Mouse (Mus musculus): Measurements from ENCODE around the gene 4931429L15Rik. TPM values are rescaled to one million over a fixed set of nuclear protein-coding genes. Genes with fewer than 3 reads are reported as not detected.

4931429L15Rik gene
- polyA plus RNA-seq, 1 experiment from 2014 or later = 0.15 TPM

DNA sequence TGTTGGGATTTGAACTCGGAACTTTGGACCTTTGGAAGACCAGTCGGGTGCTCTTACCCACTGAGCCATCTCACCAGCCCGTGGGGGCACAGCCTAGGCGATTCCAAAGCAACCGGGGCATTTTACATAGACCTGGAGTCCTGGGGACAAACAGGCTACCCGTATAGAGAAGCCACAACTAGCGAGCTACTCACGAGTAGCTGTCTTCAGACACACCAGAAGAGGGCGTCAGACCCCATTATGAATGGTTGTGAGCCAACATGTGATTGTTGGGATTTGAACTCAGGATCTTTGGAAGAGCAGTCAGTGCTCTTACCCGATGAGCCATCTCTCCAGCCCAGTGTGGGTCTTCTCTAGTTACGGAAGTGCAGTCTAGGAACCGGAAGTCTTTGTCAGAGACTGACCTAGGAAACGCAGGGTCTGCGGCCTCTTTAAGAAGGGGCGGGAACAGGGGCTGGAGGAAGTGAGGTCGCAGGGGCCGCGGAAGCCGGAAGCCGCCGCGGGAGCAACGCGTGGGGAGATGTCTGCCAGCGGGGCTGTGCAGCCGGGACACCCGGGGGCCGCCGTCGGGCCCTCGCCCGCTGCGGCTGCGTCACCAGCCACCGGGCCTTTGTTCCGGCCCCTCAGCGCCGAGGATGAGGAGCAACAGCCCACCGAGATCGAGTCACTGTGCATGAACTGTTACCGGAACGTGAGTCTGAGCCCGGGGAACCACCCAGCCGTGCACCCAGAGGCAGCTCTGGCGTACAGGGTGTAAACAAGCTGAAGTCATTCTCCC lies 46.9 kb downstream of the 4931429L15Rik start, which contains the start of gene Zpr1:
Gene Zpr1 (plus strand): TSS at position 388 of the 778 bp plus-strand sequence.
- H3K9me3 ChIP-seq (ENCODE audit: control insufficient read depth, low read length) = no peaks in the 10 kb centered on the region
- DNase-seq (ENCODE audit: low spot score, missing footprints) (peak; percentile 98), ATAC-seq (ENCODE audit: low FRiP score) (peak; percentile 94)
- peaks cover 13% of the 10 kb centered on the region for H3K36me3 ChIP-seq (ENCODE audit: control insufficient read depth, insufficient read depth, low read length)
- 6% methylated on average over 43 of the region's 45 CpGs for WGBS
- peak within 1 kb of the TSS; percentile 90 for H3K4me2 ChIP-seq
- H3K4me1 ChIP-seq (ENCODE audit: control insufficient read depth, insufficient read depth, low read length) = peaks cover 6% of the 10 kb centered on the region
- H3K4me3 ChIP-seq (ENCODE audit: low read depth, low read length) = peak within 1 kb of the TSS; percentile 89
- H3K9ac ChIP-seq (ENCODE audit: low read length) = peak within 1 kb of the TSS; percentile 71
- peak within 1 kb of the TSS; percentile 27; the same call in 1 of the 2 replicates for H3K27ac ChIP-seq (ENCODE audit: low read depth, low read length)
- H3K27me3 ChIP-seq (ENCODE audit: control insufficient read depth, insufficient read depth, low read length) = peaks cover 3% of the 10 kb centered on the region

DNA sequence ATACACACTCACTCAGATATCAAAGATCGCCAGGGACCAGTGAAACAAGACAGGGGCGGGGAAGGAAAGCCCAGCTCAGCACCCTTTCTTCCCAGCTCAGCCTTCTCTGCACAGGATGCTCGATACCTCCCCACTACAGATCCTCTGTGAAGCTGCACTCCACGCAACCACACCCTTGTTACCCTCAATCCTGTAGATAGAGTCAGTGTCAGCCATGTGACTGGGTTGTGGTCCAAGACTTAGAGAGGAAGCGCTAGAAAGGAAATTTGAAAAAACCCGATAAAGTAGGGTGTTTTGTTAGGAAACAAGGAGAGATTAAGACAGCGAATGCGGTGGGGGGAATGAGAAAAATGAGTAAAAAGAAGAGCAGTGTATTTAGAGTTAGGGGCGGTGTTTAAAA lies 47.7 kb downstream of the 4931429L15Rik start:
- Histone ChIP-seq H3K36me3 (ENCODE audit: control insufficient read depth, insufficient read depth, low read length) (peaks cover 13% of the 10 kb centered on the region), H3K27me3 (ENCODE audit: control insufficient read depth, insufficient read depth, low read length) (peaks cover 3% of the 10 kb centered on the region), H3K4me3 (ENCODE audit: low read depth, low read length) (no peak overlapping the region), H3K4me2 (no peak overlapping the region), H3K9ac (ENCODE audit: low read length) (no peak overlapping the region), H3K27ac (ENCODE audit: low read depth, low read length) (no peak overlapping the region), H3K4me1 (ENCODE audit: control insufficient read depth, insufficient read depth, low read length) (peaks cover 6% of the 10 kb centered on the region), H3K9me3 (ENCODE audit: control insufficient read depth, low read length) (no peaks in the 10 kb centered on the region)
- ATAC-seq (ENCODE audit: low FRiP score) = no peak
- no peak for DNase-seq (ENCODE audit: low spot score, missing footprints)
- WGBS = 85% methylated on average over 9 of the region's 9 CpGs

DNA sequence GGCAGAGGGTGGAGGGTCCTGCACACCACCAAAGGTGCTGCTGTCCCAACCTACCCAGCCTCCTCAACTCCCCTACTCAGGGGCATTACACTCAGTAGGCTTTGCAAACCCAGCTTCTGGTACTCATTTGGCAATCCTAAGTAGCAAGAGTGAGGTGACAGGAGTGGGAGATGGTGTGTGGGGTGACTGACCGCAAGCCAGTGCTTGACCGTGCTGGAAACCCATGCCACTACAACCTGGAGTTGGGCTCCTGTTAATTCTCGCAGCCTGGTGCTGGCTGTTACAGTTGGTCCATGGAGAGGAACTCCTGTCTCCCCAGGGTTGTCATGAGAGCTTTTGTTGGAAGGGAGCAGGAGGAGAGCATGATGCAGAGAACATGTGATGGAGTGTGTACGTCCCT lies 49.0 kb downstream of the 4931429L15Rik start:
- H3K9ac ChIP-seq (ENCODE audit: low read length) = no peak overlapping the region
- peaks cover 6% of the 10 kb centered on the region for H3K4me1 ChIP-seq (ENCODE audit: control insufficient read depth, insufficient read depth, low read length)
- no peak for ATAC-seq (ENCODE audit: low FRiP score)
- 92% methylated on average over 4 of the region's 4 CpGs for WGBS
- H3K4me3 ChIP-seq (ENCODE audit: low read depth, low read length) = no peak overlapping the region
- no peaks in the 10 kb centered on the region for H3K9me3 ChIP-seq (ENCODE audit: control insufficient read depth, low read length)
- peaks cover 3% of the 10 kb centered on the region for H3K27me3 ChIP-seq (ENCODE audit: control insufficient read depth, insufficient read depth, low read length)
- no peak overlapping the region for H3K4me2 ChIP-seq
- no peak overlapping the region for H3K27ac ChIP-seq (ENCODE audit: low read depth, low read length)
- DNase-seq (ENCODE audit: low spot score, missing footprints) = no peak
- peaks cover 5% of the 10 kb centered on the region for H3K36me3 ChIP-seq (ENCODE audit: control insufficient read depth, insufficient read depth, low read length)

DNA sequence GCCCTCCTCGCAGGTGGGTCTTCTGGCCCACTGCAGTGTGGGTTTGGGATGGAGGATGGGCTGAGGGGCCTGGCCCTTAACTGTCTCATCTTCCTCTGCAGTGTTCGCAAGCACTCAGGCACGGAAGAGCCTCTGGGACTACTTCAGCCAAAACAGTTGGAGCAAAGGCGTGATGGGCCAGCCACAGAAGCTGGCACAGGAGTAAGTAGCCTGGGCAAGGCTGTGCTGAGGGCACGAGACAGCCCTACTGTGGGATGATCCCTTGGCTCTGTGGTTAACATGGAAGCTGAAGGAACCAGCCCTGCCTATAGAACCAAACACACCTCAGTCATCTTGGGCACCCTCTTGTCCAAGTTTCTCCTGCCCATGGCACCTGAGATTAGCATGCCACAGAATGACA lies 50.7 kb downstream of the 4931429L15Rik start:
- Histone ChIP-seq H3K9ac (ENCODE audit: low read length) (no peak overlapping the region), H3K4me2 (no peak overlapping the region), H3K36me3 (ENCODE audit: control insufficient read depth, insufficient read depth, low read length) (no peaks in the 10 kb centered on the region), H3K4me1 (ENCODE audit: control insufficient read depth, insufficient read depth, low read length) (peaks cover 6% of the 10 kb centered on the region), H3K4me3 (ENCODE audit: low read depth, low read length) (no peak overlapping the region), H3K9me3 (ENCODE audit: control insufficient read depth, low read length) (no peaks in the 10 kb centered on the region), H3K27me3 (ENCODE audit: control insufficient read depth, insufficient read depth, low read length) (peaks cover 3% of the 10 kb centered on the region), H3K27ac (ENCODE audit: low read depth, low read length) (no peak overlapping the region)
- no peak for ATAC-seq (ENCODE audit: low FRiP score)
- no peak for DNase-seq (ENCODE audit: low spot score, missing footprints)
- 91% methylated on average over 5 of the region's 5 CpGs for WGBS

DNA sequence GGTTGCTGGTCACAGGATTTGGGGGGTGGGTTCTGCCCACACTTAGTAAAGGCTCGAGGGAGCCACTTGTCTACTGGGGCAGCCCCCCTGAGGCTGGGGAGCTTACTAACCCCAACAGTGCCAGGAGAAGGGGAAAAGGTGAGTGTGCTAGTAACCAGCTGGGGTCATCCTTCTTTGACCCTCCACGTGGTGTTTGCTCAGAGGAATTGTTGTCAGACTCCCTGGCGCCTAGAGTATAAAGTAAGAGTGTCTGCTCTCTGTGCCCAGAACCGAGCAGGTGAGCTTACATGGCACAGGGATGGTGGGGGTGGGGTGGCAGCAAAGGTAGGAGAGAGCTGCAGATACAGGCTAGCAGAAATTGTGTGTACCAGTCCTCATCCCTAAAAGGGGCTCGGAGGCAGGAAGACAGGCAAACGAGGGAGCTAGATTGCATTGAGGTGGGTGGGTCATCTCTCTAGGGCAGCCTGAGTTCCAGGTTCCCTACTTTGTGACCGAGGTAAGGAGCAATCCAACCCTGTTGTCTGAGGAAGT lies 51.4 kb downstream of the 4931429L15Rik start, which contains the start of gene Apoa5:
Gene Apoa5 (plus strand): TSS at position 291 of the 531 bp plus-strand sequence.
- H3K36me3 ChIP-seq (ENCODE audit: control insufficient read depth, insufficient read depth, low read length) = no peaks in the 10 kb centered on the region
- no peak within 1 kb of the TSS for H3K4me3 ChIP-seq (ENCODE audit: low read depth, low read length)
- no peak within 1 kb of the TSS for H3K27ac ChIP-seq (ENCODE audit: low read depth, low read length)
- 61% methylated on average over 7 of the region's 7 CpGs for WGBS
- peaks cover under 1% of the 10 kb centered on the region for H3K4me1 ChIP-seq (ENCODE audit: control insufficient read depth, insufficient read depth, low read length)
- H3K9me3 ChIP-seq (ENCODE audit: control insufficient read depth, low read length) = no peaks in the 10 kb centered on the region
- H3K4me2 ChIP-seq = no peak within 1 kb of the TSS
- H3K27me3 ChIP-seq (ENCODE audit: control insufficient read depth, insufficient read depth, low read length) = peaks cover 3% of the 10 kb centered on the region
- H3K9ac ChIP-seq (ENCODE audit: low read length) = no peak within 1 kb of the TSS
- DNase-seq (ENCODE audit: low spot score, missing footprints) = no peak
- ATAC-seq (ENCODE audit: low FRiP score) = no peak

DNA sequence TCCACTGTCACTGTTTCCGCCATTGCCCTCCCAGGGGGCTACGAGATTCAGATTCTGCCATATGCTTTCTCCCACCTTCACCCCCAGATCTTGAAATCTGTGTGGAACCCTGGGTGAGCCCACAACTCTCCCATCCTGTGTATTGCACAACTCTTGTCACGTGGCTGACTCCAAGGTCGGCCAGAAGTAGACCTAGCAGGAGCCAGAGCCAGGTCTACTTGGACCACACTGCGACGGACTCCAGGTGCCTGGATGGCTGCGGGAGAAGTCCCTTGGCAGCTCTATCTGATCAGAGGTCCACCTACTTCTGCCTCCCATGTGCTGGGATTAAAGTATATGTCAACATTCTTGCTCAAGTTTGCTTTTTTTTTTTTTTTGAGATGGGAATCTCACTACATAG lies 58.7 kb downstream of the 4931429L15Rik start:
- Histone ChIP-seq H3K9ac (ENCODE audit: low read length) (no peak overlapping the region), H3K27ac (ENCODE audit: low read depth, low read length) (no peak overlapping the region), H3K9me3 (ENCODE audit: control insufficient read depth, low read length) (no peaks in the 10 kb centered on the region), H3K4me1 (ENCODE audit: control insufficient read depth, insufficient read depth, low read length) (no peaks in the 10 kb centered on the region), H3K36me3 (ENCODE audit: control insufficient read depth, insufficient read depth, low read length) (no peaks in the 10 kb centered on the region), H3K27me3 (ENCODE audit: control insufficient read depth, insufficient read depth, low read length) (no peaks in the 10 kb centered on the region; the same call in 1 of the 2 replicates), H3K4me2 (no peak overlapping the region), H3K4me3 (ENCODE audit: low read depth, low read length) (no peak overlapping the region)
- 88% methylated on average over 7 of the region's 7 CpGs for WGBS
- no peak for ATAC-seq (ENCODE audit: low FRiP score)
- no peak for DNase-seq (ENCODE audit: low spot score, missing footprints)

DNA sequence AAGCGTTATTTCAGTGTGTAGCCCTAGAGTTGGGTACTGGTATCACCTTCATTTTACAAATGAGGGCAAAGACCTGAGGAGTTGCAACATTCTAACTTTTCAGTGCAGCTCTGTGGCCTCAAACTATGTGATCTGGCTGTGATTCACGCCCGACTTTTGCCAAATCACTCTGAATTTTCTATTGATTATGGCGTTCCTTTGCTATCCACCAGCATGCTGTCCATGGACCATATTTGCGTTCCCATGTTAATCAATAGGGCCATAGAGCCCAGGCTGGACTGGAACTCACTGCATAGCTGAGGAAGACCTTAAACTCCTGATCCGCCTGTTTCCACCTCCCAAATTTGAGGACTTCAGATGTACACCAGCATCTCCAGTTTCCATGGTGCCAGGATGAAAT lies 60.7 kb downstream of the 4931429L15Rik start:
- 87% methylated on average over 6 of the region's 6 CpGs for WGBS
- ATAC-seq (ENCODE audit: low FRiP score) = no peak

DNA sequence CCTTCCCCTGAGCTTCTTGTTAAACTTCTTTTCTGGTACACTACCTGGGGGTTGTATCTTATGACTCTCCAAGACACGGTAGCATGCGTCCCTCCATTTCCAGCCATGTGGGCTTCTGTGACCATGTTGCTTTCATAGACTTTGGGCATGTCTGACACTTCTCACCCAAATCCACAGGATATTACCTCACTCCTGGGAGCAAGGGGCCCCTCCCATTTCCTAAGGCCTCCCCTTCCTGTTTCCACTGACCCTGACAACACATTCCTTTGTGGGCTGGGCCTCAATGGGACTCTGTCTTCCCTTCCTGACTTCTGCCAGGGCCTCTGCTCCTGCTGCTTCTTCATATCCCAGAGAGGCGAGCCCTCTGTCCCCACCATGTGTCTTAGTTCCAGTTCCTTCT lies 62.2 kb downstream of the 4931429L15Rik start:
- Histone ChIP-seq H3K27ac (ENCODE audit: low read depth, low read length) (no peak overlapping the region), H3K4me2 (no peak overlapping the region), H3K4me1 (ENCODE audit: control insufficient read depth, insufficient read depth, low read length) (no peaks in the 10 kb centered on the region; the same call in 1 of the 2 replicates), H3K9me3 (ENCODE audit: control insufficient read depth, low read length) (no peaks in the 10 kb centered on the region), H3K4me3 (ENCODE audit: low read depth, low read length) (no peak overlapping the region), H3K9ac (ENCODE audit: low read length) (no peak overlapping the region), H3K27me3 (ENCODE audit: control insufficient read depth, insufficient read depth, low read length) (peaks cover 5% of the 10 kb centered on the region; the same call in 1 of the 2 replicates), H3K36me3 (ENCODE audit: control insufficient read depth, insufficient read depth, low read length) (no peaks in the 10 kb centered on the region)
- ATAC-seq (ENCODE audit: low FRiP score) = no peak
- DNase-seq (ENCODE audit: low spot score, missing footprints) = peak; percentile 75
- WGBS = 91% methylated on average over 3 of the region's 3 CpGs

More for the DNA sequence above, 60.7 kb downstream of the 4931429L15Rik start:
- H3K27me3 ChIP-seq (ENCODE audit: control insufficient read depth, insufficient read depth, low read length) = no peaks in the 10 kb centered on the region; the same call in 1 of the 2 replicates
- H3K36me3 ChIP-seq (ENCODE audit: control insufficient read depth, insufficient read depth, low read length) = no peaks in the 10 kb centered on the region
- no peak overlapping the region for H3K27ac ChIP-seq (ENCODE audit: low read depth, low read length)
- H3K4me2 ChIP-seq = no peak overlapping the region
- DNase-seq (ENCODE audit: low spot score, missing footprints) = peak; percentile 51
- H3K9ac ChIP-seq (ENCODE audit: low read length) = no peak overlapping the region
- no peak overlapping the region for H3K4me3 ChIP-seq (ENCODE audit: low read depth, low read length)
- no peaks in the 10 kb centered on the region; the same call in 1 of the 2 replicates for H3K4me1 ChIP-seq (ENCODE audit: control insufficient read depth, insufficient read depth, low read length)
- no peaks in the 10 kb centered on the region for H3K9me3 ChIP-seq (ENCODE audit: control insufficient read depth, low read length)

Data from midbrain, embryonic 11.5 days (tissue).